Mouse (Mus musculus) embryonic facial prominence, embryonic 10.5 days (tissue): ENCODE measurements around the gene Smap2. TPM values are rescaled to one million over a fixed set of nuclear protein-coding genes. Genes with fewer than 3 reads are reported as not detected.

Experiments used
- DNase-seq: peaks from one replicate; pipeline ENCODE4 v3.0.0-alpha.2; 2017; ENCODE audit warnings: low spot score
- H3K27ac ChIP-seq: fragments of 300-500 bp; sonication (generic); replicated peaks from 2 replicates; pipeline ENCODE4 v1.5.1; 2016; ENCODE audit warnings: mild to moderate bottlenecking
- H3K27me3 ChIP-seq: fragments of 300-500 bp; sonication (generic); replicated peaks from 2 replicates; pipeline ENCODE4 v1.6.1; 2016; ENCODE audit warnings: low read depth, mild to moderate bottlenecking; ENCODE audit not compliant: poor library complexity, severe bottlenecking
- H3K36me3 ChIP-seq: fragments of 300-500 bp; sonication (generic); replicated peaks from 2 replicates; pipeline ENCODE4 v1.6.1; 2016; ENCODE audit warnings: mild to moderate bottlenecking, moderate library complexity
- H3K4me1 ChIP-seq: fragments of 300-500 bp; sonication (generic); 2 replicates; pipeline ENCODE4 v1.6.1; 2016
- H3K4me3 ChIP-seq: fragments of 300-500 bp; sonication (generic); 2 replicates; pipeline ENCODE4 v1.5.1; 2016; ENCODE audit warnings: mild to moderate bottlenecking, moderate library complexity
- H3K9me3 ChIP-seq: fragments of 300-500 bp; sonication (generic); 2 replicates; pipeline ENCODE4 v1.6.1; 2016; ENCODE audit warnings: mild to moderate bottlenecking
- WGBS: fragments of 180-500 bp; shearing (Covaris S2); methylation state at CpG from one replicate; pipeline ENCODE4 v1.1.7; 2016; 5-methylcytosine and 5-hydroxymethylcytosine counted together
- polyA plus RNA-seq: library from polyadenylated mRNA; unstranded; fragments of >200 nt; fragmentation: Nextera tagmentation; extraction: Ambion mirVana; gene quantifications from 2 replicates; pipeline ENCODE4 v1.2.1, GENCODE M21; 2016

The Smap2 gene
- polyA plus RNA-seq, 1 experiment from 2014 or later = 14.0 TPM

DNA sequence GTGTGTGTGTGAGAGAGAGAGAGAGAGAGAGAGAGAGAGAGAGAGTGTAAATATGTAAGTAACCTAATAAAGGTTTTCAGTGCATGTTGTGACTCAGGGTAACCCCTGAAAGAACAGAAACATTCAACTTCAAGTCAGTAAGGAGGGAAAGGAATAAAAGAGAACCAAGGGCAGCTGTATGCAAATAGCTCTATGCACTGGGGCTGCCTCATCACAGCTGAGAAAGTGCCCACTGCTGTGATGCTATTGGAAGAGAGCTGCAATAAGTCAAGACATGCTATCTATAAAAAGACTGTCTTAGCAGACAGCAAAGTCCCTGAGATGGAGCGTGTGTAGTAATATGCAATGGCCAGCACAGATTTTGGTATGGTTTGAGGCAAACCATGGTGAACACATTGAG is 63.4 kb downstream of the Smap2 start:
- Histone ChIP-seq H3K4me3 (no peak overlapping the region), H3K9me3 (no peaks in the 10 kb centered on the region), H3K4me1 (peaks cover 11% of the 10 kb centered on the region), H3K27me3 (no peaks in the 10 kb centered on the region), H3K27ac (no peak overlapping the region), H3K36me3 (no peaks in the 10 kb centered on the region)
- DNase-seq = no peak
- 84% methylated on average over 1 of the region's 1 CpGs for WGBS

DNA sequence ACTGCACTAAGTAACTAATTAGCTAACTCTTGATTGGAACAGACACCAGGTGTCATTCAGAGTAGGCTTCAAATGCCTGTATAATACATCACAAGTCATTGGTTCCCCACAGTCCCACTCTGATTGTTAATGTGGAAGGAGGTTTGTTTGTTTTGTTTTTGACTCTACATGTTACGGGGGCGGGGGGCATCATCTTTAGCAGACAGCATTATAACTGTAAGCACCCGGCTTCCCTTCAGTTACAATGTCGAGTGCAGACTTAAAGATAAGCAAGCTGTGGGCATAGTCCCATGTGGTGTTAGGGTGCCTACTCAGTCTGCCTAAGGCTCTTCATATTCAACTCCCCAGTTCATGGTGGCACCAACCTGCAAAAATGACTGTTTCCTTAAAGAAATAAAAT is 64.0 kb downstream of the Smap2 start:
- H3K9me3 ChIP-seq = no peaks in the 10 kb centered on the region
- WGBS = 88% methylated on average over 4 of the region's 4 CpGs
- no peak for DNase-seq
- H3K27ac ChIP-seq = no peak overlapping the region
- H3K36me3 ChIP-seq = no peaks in the 10 kb centered on the region
- H3K27me3 ChIP-seq = no peaks in the 10 kb centered on the region
- peaks cover 12% of the 10 kb centered on the region for H3K4me1 ChIP-seq
- no peak overlapping the region for H3K4me3 ChIP-seq

DNA sequence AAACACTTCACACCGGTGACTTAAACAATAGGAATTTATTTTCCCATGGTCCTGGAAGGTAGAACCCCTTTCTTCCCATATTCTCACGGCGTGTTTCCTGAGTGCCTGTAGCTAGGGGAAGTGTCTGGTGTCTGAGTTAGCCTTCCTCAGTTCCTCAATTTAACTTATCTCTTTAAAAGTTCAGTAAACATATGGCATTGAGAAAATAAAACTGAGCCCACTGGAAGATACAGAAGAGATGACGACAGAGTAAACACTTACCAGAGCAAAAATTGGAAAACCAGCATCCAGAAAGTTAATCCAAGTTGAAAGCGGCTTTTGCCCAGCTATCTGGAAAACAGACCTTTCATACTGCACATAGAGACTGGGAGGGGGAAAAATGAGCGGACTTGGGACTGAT is 64.9 kb downstream of the Smap2 start:
- Histone ChIP-seq H3K36me3 (peaks cover 4% of the 10 kb centered on the region), H3K9me3 (no peaks in the 10 kb centered on the region), H3K4me1 (peaks cover 12% of the 10 kb centered on the region), H3K4me3 (peak overlapping the region; percentile 70), H3K27me3 (no peaks in the 10 kb centered on the region), H3K27ac (peak overlapping the region; percentile 87)
- DNase-seq = no peak
- 55% methylated on average over 6 of the region's 6 CpGs for WGBS

DNA sequence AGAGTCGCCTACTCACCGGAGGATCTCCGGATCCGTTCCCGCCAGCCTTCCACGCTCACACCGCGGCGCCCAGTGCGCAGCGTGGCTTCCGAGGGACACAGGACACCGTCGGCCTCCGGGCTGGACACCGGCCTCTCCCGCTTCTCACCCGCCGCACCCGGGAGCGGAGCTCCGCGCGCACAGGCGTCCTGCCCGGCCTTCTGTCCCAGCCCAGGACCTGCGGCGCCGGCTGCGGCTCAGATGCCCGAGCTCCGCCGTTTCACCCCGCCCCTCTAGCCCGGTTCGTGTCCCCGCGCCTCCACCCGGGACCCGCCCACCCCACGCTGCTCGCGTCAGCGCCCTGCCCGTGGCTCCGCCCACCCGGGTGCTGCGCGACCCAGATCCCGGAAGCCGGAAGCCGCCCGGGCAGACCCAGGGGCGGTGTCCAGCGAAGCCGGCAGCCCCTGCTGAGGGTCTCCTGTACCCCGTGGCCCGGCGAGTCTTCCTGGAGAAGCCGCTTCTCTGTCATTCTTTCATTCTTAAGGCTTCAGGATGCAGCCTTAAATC is 65.5 kb downstream of the Smap2 start, which contains the start of gene Zfp69:
Gene Zfp69 (minus strand): TSS at position 272 of the 546 bp plus-strand sequence.
- Histone ChIP-seq H3K27ac (peak within 1 kb of the TSS; percentile 87), H3K4me1 (peaks cover 12% of the 10 kb centered on the region), H3K27me3 (no peaks in the 10 kb centered on the region), H3K4me3 (peak within 1 kb of the TSS; percentile 70), H3K36me3 (peaks cover 11% of the 10 kb centered on the region), H3K9me3 (no peaks in the 10 kb centered on the region)
- peak; percentile 96 for DNase-seq
- under 1% methylated on average over 60 of the region's 60 CpGs for WGBS

DNA sequence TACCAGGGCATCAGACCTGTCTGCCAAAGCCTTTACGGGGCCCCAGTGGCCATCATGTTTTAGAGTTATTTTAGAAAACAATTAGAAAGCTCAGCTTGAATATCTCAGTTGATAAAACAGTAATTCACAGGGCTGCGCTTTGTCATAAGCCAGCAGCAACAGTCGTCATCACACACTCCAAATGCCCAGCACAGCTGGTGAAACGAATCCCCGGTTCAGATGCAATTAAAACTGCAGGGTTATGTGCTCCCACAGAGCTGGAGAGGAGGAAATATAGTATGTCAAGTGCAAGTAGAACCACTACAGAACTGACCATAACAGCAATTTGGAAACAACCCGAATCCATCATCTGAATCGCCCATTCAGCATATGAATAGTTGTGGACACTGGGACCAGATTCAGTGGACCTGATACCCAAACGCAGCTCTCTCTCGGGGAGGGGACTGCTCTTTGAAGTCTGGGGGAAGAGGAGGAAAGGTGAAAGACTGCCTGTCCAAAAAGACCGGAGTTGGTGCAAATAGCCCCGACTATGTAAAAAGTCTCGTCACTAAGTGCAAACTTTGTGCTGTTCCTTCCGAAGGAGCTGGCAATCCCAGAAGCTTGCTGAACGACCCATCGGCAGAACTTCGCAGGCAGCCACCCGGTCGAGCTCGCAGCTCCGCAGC is 66.2 kb downstream of the Smap2 start:
- H3K4me3 ChIP-seq = peak overlapping the region; percentile 70
- peaks cover 12% of the 10 kb centered on the region for H3K4me1 ChIP-seq
- H3K36me3 ChIP-seq = peaks cover 17% of the 10 kb centered on the region
- no peak for DNase-seq
- H3K27ac ChIP-seq = peak overlapping the region; percentile 87
- H3K27me3 ChIP-seq = no peaks in the 10 kb centered on the region
- no peaks in the 10 kb centered on the region for H3K9me3 ChIP-seq
- WGBS = 8% methylated on average over 20 of the region's 20 CpGs

DNA sequence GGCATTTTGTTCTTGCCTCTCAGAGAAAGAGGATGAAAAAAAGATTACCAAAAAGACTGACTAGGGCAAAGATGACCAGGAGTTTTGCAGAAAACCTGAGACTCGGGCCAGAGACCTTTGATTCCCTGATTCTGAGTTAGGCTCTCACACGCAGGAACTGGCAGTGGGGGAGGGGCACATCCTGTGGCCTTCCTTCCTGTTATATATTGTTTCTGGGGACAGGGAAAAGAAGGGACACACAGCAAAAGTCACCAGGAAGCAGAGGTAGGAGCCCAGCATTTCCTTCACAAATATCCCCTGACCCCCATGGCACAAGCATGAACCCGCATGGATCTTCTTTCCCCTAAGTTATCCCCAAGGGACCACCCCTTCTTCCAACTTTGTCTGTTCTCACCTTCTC is 68.1 kb downstream of the Smap2 start:
- Histone ChIP-seq H3K4me3 (no peak overlapping the region), H3K4me1 (peaks cover 12% of the 10 kb centered on the region), H3K27me3 (no peaks in the 10 kb centered on the region), H3K27ac (no peak overlapping the region), H3K9me3 (no peaks in the 10 kb centered on the region), H3K36me3 (peaks cover 36% of the 10 kb centered on the region)
- peak; percentile 29 for DNase-seq
- WGBS = 59% methylated on average over 3 of the region's 3 CpGs

DNA sequence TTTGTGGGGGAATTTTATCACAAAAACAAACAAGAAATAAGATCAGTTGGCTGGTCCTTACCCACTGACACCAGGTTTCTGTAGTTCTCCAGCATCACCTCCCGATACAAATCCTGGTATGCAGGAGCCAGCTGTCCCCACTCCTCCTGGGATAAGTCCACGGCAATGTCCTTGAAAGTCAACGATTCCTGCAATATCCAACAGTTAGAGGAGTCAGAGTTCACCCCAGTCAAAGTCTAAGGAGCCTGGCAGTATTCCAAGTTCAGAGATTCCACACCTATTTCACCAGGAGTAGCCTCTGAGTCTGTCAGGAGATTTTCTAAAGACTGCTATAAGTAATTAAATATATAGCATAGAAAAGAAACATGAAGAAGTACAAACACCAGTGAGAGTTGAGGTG is 82.0 kb downstream of the Smap2 start:
- DNase-seq = no peak
- Histone ChIP-seq H3K36me3 (peaks cover 28% of the 10 kb centered on the region), H3K27me3 (no peaks in the 10 kb centered on the region), H3K9me3 (peaks cover 9% of the 10 kb centered on the region; the same call in 1 of the 2 replicates), H3K27ac (no peak overlapping the region), H3K4me1 (no peaks in the 10 kb centered on the region), H3K4me3 (no peak overlapping the region)
- 90% methylated on average over 3 of the region's 3 CpGs for WGBS

DNA sequence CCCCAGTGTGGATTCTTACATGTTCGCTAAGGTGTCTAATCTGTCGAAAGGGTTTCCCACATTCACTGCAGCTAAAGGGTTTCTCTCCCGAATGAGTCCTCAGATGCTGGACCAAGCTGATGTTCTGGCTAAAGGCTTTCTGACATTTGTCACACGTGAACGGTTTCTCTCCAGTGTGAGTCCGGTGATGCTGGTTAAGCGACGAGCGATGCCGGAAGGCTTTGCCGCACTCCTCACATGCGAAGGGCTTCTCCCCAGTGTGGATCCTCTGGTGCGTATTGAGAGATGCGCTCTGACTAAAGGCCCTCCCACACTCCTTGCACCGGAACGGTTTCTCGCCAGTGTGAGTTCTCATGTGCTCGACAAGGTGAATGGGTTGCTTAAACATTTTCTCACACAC is 86.3 kb downstream of the Smap2 start:
- no peak overlapping the region for H3K4me3 ChIP-seq
- H3K27ac ChIP-seq = no peak overlapping the region
- DNase-seq = no peak
- H3K27me3 ChIP-seq = no peaks in the 10 kb centered on the region
- peaks cover 9% of the 10 kb centered on the region; the same call in 1 of the 2 replicates for H3K9me3 ChIP-seq
- H3K36me3 ChIP-seq = peaks cover 28% of the 10 kb centered on the region
- 96% methylated on average over 18 of the region's 18 CpGs for WGBS
- no peaks in the 10 kb centered on the region for H3K4me1 ChIP-seq

DNA sequence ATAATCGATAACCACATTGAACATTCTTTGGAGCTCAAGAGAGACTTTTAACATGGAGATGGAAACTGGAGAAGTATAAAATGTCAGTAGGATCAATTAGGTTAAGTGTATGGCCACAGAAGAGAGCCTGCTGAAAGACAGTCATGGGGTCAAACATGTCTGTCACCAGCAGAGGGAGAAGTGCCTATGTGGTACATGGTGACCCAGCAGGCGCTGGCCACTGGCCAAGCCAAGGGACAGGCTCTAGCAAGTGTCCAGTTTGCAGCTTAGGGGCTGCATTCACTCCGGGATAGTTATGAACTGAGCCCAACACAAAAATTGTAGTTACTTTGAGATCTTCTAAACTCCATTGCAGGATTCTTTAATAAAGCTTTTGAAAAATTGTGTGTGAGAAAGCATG is 88.4 kb downstream of the Smap2 start:
- H3K27me3 ChIP-seq = no peaks in the 10 kb centered on the region
- peaks cover 9% of the 10 kb centered on the region; the same call in 1 of the 2 replicates for H3K9me3 ChIP-seq
- no peak for DNase-seq
- peaks cover 12% of the 10 kb centered on the region; the same call in 1 of the 2 replicates for H3K4me1 ChIP-seq
- peaks cover 14% of the 10 kb centered on the region for H3K36me3 ChIP-seq
- no peak overlapping the region for H3K4me3 ChIP-seq
- 89% methylated on average over 3 of the region's 3 CpGs for WGBS
- H3K27ac ChIP-seq = no peak overlapping the region

DNA sequence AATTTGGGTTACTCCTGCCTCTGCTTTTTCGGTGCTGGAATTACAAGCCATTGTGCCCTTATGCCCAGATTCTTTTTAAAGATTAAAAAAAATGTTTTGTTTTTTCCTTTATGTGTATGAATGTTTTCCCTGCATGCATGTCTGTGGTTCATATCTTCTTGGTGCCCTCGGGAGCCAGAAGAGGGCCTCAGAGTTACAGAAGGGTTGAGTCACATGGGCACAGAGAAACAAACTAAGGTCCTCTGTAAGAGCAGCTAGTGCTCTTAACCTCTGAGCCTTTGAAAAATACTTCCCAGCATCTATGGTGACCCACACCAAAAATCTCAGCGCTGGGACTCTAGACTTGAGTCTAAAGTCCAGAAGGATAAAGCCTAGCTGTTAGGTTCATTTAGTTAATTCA is 91.7 kb downstream of the Smap2 start:
- H3K4me3 ChIP-seq = peak overlapping the region; percentile 77
- peaks cover 34% of the 10 kb centered on the region for H3K36me3 ChIP-seq
- 25% methylated on average over 3 of the region's 3 CpGs for WGBS
- H3K27ac ChIP-seq = peak overlapping the region; percentile 91
- no peak for DNase-seq
- H3K9me3 ChIP-seq = peaks cover 14% of the 10 kb centered on the region; the same call in 1 of the 2 replicates
- H3K4me1 ChIP-seq = peaks cover 12% of the 10 kb centered on the region; the same call in 1 of the 2 replicates
- no peaks in the 10 kb centered on the region for H3K27me3 ChIP-seq

DNA sequence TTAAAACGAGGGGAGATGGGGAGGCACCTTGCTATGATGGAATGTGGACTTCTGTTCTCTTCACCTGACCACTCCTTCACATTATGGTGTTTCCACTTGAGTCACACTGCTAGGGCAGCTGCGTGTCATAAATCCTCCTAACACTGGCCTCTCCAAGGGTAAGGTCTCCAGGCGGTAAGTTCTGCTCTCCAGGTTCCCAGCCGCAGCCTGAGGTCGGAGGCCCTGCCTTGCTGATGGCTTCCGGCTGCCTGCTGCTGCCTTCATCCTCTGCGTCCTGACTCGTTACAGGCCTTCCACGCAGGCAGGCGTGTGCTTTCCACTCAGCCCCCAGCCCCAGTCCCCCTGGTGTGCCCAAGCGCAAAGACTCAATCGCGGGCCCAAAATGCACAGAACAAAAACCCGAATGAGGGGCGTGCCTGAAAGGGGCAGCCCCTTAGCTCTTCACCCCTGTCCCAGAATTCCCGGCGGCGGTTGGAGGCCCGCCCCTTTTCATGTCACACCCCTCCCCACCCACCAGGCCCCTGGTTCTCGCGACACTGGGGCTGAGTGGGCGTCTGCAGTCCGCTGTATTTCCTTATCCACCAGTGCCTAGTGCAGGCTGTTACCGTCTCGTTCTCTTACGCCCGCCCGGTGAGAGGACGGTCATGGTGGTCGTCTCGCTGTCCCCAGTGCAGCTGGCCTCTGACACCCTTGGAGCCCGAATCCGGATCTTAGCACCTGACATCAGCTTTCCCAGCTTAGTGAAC is 92.3 kb downstream of the Smap2 start, which contains the start of gene Exo5:
Gene Exo5 (minus strand): TSS at position 464 of the 746 bp plus-strand sequence.
- Histone ChIP-seq H3K36me3 (peaks cover 37% of the 10 kb centered on the region), H3K4me3 (peak within 1 kb of the TSS; percentile 77), H3K4me1 (peaks cover 12% of the 10 kb centered on the region; the same call in 1 of the 2 replicates), H3K9me3 (peaks cover 14% of the 10 kb centered on the region; the same call in 1 of the 2 replicates), H3K27ac (peak within 1 kb of the TSS; percentile 91), H3K27me3 (no peaks in the 10 kb centered on the region)
- peak; percentile 96 for DNase-seq
- under 1% methylated on average over 33 of the region's 33 CpGs for WGBS

DNA sequence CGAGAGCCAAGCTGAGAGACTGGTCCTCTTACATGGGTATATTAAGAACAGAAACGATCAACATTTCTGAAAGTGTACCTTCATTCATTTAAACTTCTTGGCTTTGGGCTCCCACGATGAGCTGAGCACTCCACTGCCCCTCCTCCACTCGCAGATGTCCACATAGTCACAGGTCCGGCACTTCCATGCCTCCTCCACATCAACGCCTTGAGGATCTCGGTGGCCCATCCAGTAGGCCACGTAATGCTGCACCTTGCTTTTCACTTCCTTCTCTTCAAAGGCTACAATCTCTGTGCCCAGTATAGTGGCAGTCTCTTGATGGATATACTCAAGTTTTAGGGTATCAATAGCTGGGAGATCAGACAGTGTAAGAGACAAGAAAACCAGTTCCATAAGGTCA is 95.6 kb downstream of the Smap2 start:
- Histone ChIP-seq H3K27ac (no peak overlapping the region), H3K4me3 (no peak overlapping the region), H3K27me3 (no peaks in the 10 kb centered on the region), H3K9me3 (peaks cover 14% of the 10 kb centered on the region; the same call in 1 of the 2 replicates), H3K36me3 (peaks cover 43% of the 10 kb centered on the region), H3K4me1 (peaks cover 12% of the 10 kb centered on the region; the same call in 1 of the 2 replicates)
- WGBS = 96% methylated on average over 8 of the region's 8 CpGs
- DNase-seq = no peak
